Mouse (Mus musculus): ENCODE measurements around the gene Foxa3. TPM values are rescaled to one million over a fixed set of nuclear protein-coding genes. Genes with fewer than 3 reads are reported as not detected.

Gene Foxa3
- polyA plus RNA-seq, 1 experiment from 2014 or later, result not detected

GRCm38 (mm10) chr7:19000421-19000820 lies 22.9 kb downstream of the Foxa3 start:
- H3K9me3 ChIP-seq (ENCODE audit: control insufficient read depth, low read length), result no peaks in the 10 kb centered on the region
- peaks cover 1% of the 10 kb centered on the region; the same call in 1 of the 2 replicates for H3K36me3 ChIP-seq (ENCODE audit: control insufficient read depth, insufficient read depth, low read length)
- DNase-seq (ENCODE audit: low spot score) (no peak), ATAC-seq (ENCODE audit: low FRiP score) (no peak)
- peak overlapping the region; percentile 21 for H3K4me2 ChIP-seq (replicated peaks; ENCODE audit: low read depth, low read length)
- H3K27me3 ChIP-seq (ENCODE audit: control insufficient read depth, insufficient read depth, low read length), result no peaks in the 10 kb centered on the region
- peak overlapping the region; percentile 21 for H3K9ac ChIP-seq (ENCODE audit: low read depth, low read length)
- H3K4me3 ChIP-seq (ENCODE audit: low read depth, low read length), result peak overlapping the region; percentile 14
- WGBS, result 51% methylated on average over 10 of the region's 10 CpGs
- H3K4me1 ChIP-seq (replicated peaks; ENCODE audit: control insufficient read depth, insufficient read depth, low read length), result peaks cover 9% of the 10 kb centered on the region
- no peak overlapping the region for H3K27ac ChIP-seq (ENCODE audit: low read depth, low read length)

GRCm38 (mm10) chr7:18998835-18999234 lies 24.5 kb downstream of the Foxa3 start:
- Histone ChIP-seq H3K9me3 (ENCODE audit: control insufficient read depth, low read length) (no peaks in the 10 kb centered on the region), H3K9ac (ENCODE audit: low read depth, low read length) (no peak overlapping the region), H3K27me3 (ENCODE audit: control insufficient read depth, insufficient read depth, low read length) (no peaks in the 10 kb centered on the region), H3K4me3 (ENCODE audit: low read depth, low read length) (no peak overlapping the region), H3K4me2 (replicated peaks; ENCODE audit: low read depth, low read length) (no peak overlapping the region), H3K36me3 (ENCODE audit: control insufficient read depth, insufficient read depth, low read length) (no peaks in the 10 kb centered on the region), H3K4me1 (replicated peaks; ENCODE audit: control insufficient read depth, insufficient read depth, low read length) (no peaks in the 10 kb centered on the region; the same call in 1 of the 2 replicates), H3K27ac (ENCODE audit: low read depth, low read length) (no peak overlapping the region)
- DNase-seq (ENCODE audit: low spot score), result no peak
- no peak for ATAC-seq (ENCODE audit: low FRiP score)
- 45% methylated on average over 9 of the region's 9 CpGs for WGBS

- DNase-seq (ENCODE audit: low spot score) (no peak), ATAC-seq (ENCODE audit: low FRiP score) (no peak)
- 91% methylated on average over 5 of the region's 5 CpGs for WGBS
- Histone ChIP-seq H3K4me1 (replicated peaks; ENCODE audit: control insufficient read depth, insufficient read depth, low read length) (peaks cover 2% of the 10 kb centered on the region), H3K4me2 (replicated peaks; ENCODE audit: low read depth, low read length) (0 out of 2 replicates have a peak overlapping the region, but pooled peaks have one; percentile 1), H3K9me3 (ENCODE audit: control insufficient read depth, low read length) (no peaks in the 10 kb centered on the region), H3K4me3 (ENCODE audit: low read depth, low read length) (no peak overlapping the region), H3K27ac (ENCODE audit: low read depth, low read length) (no peak overlapping the region), H3K36me3 (ENCODE audit: control insufficient read depth, insufficient read depth, low read length) (no peaks in the 10 kb centered on the region), H3K27me3 (ENCODE audit: control insufficient read depth, insufficient read depth, low read length) (peaks cover 15% of the 10 kb centered on the region; the same call in 1 of the 2 replicates), H3K9ac (ENCODE audit: low read depth, low read length) (no peak overlapping the region)
Measured at GRCm38 (mm10) chr7:18993036-18993435, 30.3 kb downstream of the Foxa3 start.

GRCm38 (mm10) chr7:18992294-18992675 lies 31.1 kb downstream of the Foxa3 start:
- ATAC-seq (ENCODE audit: low FRiP score), result no peak
- H3K36me3 ChIP-seq (ENCODE audit: control insufficient read depth, insufficient read depth, low read length), result no peaks in the 10 kb centered on the region
- 2% methylated on average over 30 of the region's 31 CpGs for WGBS
- no peak overlapping the region for H3K27ac ChIP-seq (ENCODE audit: low read depth, low read length)
- H3K27me3 ChIP-seq (ENCODE audit: control insufficient read depth, insufficient read depth, low read length), result peaks cover 15% of the 10 kb centered on the region; the same call in 1 of the 2 replicates
- no peaks in the 10 kb centered on the region for H3K9me3 ChIP-seq (ENCODE audit: control insufficient read depth, low read length)
- peak overlapping the region; percentile 64; the same call in 1 of the 2 replicates for H3K9ac ChIP-seq (ENCODE audit: low read depth, low read length)
- peak overlapping the region; percentile 43 for H3K4me3 ChIP-seq (ENCODE audit: low read depth, low read length)
- peaks cover 2% of the 10 kb centered on the region for H3K4me1 ChIP-seq (replicated peaks; ENCODE audit: control insufficient read depth, insufficient read depth, low read length)
- no peak for DNase-seq (ENCODE audit: low spot score)
- H3K4me2 ChIP-seq (replicated peaks; ENCODE audit: low read depth, low read length), result peak overlapping the region; percentile 80

- Histone ChIP-seq H3K36me3 (ENCODE audit: control insufficient read depth, insufficient read depth, low read length) (no peaks in the 10 kb centered on the region), H3K4me2 (replicated peaks; ENCODE audit: low read depth, low read length) (peak overlapping the region; percentile 80), H3K9ac (ENCODE audit: low read depth, low read length) (peak overlapping the region; percentile 64), H3K4me1 (replicated peaks; ENCODE audit: control insufficient read depth, insufficient read depth, low read length) (peaks cover 2% of the 10 kb centered on the region), H3K27ac (ENCODE audit: low read depth, low read length) (0 out of 2 replicates have a peak overlapping the region, but pooled peaks have one; percentile 34), H3K9me3 (ENCODE audit: control insufficient read depth, low read length) (no peaks in the 10 kb centered on the region), H3K27me3 (ENCODE audit: control insufficient read depth, insufficient read depth, low read length) (peaks cover 15% of the 10 kb centered on the region; the same call in 1 of the 2 replicates), H3K4me3 (ENCODE audit: low read depth, low read length) (peak overlapping the region; percentile 43)
- DNase-seq (ENCODE audit: low spot score) (peak; percentile 58), ATAC-seq (ENCODE audit: low FRiP score) (peak; percentile 42; the same call in 1 of the 2 replicates)
- WGBS, result under 1% methylated on average over 58 of the region's 59 CpGs
Measured at GRCm38 (mm10) chr7:18991660-18992293, 31.6 kb downstream of the Foxa3 start.

GRCm38 (mm10) chr7:18990601-18991295 lies 32.6 kb downstream of the Foxa3 start, which contains the start of gene Mypop:
Gene Mypop (plus strand): TSS chr7:18991245.
- Histone ChIP-seq H3K4me3 (ENCODE audit: low read depth, low read length) (peak within 1 kb of the TSS; percentile 43), H3K9me3 (ENCODE audit: control insufficient read depth, low read length) (no peaks in the 10 kb centered on the region), H3K9ac (ENCODE audit: low read depth, low read length) (peak within 1 kb of the TSS; percentile 64), H3K36me3 (ENCODE audit: control insufficient read depth, insufficient read depth, low read length) (no peaks in the 10 kb centered on the region), H3K4me2 (replicated peaks; ENCODE audit: low read depth, low read length) (peak within 1 kb of the TSS; percentile 80), H3K27me3 (ENCODE audit: control insufficient read depth, insufficient read depth, low read length) (peaks cover 15% of the 10 kb centered on the region; the same call in 1 of the 2 replicates), H3K27ac (ENCODE audit: low read depth, low read length) (peak within 1 kb of the TSS; percentile 87), H3K4me1 (replicated peaks; ENCODE audit: control insufficient read depth, insufficient read depth, low read length) (peaks cover 2% of the 10 kb centered on the region)
- DNase-seq (ENCODE audit: low spot score), result peak; percentile 100
- under 1% methylated on average over 37 of the region's 37 CpGs for WGBS
- peak; percentile 94 for ATAC-seq (ENCODE audit: low FRiP score)

GRCm38 (mm10) chr7:18989995-18990394 lies 33.3 kb downstream of the Foxa3 start:
- Histone ChIP-seq H3K36me3 (ENCODE audit: control insufficient read depth, insufficient read depth, low read length) (no peaks in the 10 kb centered on the region), H3K27me3 (ENCODE audit: control insufficient read depth, insufficient read depth, low read length) (peaks cover 15% of the 10 kb centered on the region; the same call in 1 of the 2 replicates), H3K9me3 (ENCODE audit: control insufficient read depth, low read length) (no peaks in the 10 kb centered on the region), H3K27ac (ENCODE audit: low read depth, low read length) (peak overlapping the region; percentile 87), H3K4me1 (replicated peaks; ENCODE audit: control insufficient read depth, insufficient read depth, low read length) (peaks cover 2% of the 10 kb centered on the region), H3K4me2 (replicated peaks; ENCODE audit: low read depth, low read length) (peak overlapping the region; percentile 80), H3K9ac (ENCODE audit: low read depth, low read length) (peak overlapping the region; percentile 8), H3K4me3 (ENCODE audit: low read depth, low read length) (peak overlapping the region; percentile 43)
- 5% methylated on average over 5 of the region's 5 CpGs for WGBS
- peak; percentile 46 for DNase-seq (ENCODE audit: low spot score)
- ATAC-seq (ENCODE audit: low FRiP score), result peak; percentile 11; the same call in 1 of the 2 replicates

- 70% methylated on average over 6 of the region's 6 CpGs for WGBS
- H3K36me3 ChIP-seq (ENCODE audit: control insufficient read depth, insufficient read depth, low read length), result no peaks in the 10 kb centered on the region
- no peak overlapping the region for H3K27ac ChIP-seq (ENCODE audit: low read depth, low read length)
Measured at GRCm38 (mm10) chr7:18988780-18989179, 34.6 kb downstream of the Foxa3 start.

More at GRCm38 (mm10) chr7:18988780-18989179, 34.6 kb downstream of the Foxa3 start:
- Histone ChIP-seq H3K4me2 (replicated peaks; ENCODE audit: low read depth, low read length) (no peak overlapping the region), H3K4me3 (ENCODE audit: low read depth, low read length) (no peak overlapping the region), H3K27me3 (ENCODE audit: control insufficient read depth, insufficient read depth, low read length) (peaks cover 15% of the 10 kb centered on the region; the same call in 1 of the 2 replicates), H3K4me1 (replicated peaks; ENCODE audit: control insufficient read depth, insufficient read depth, low read length) (peaks cover 2% of the 10 kb centered on the region), H3K9me3 (ENCODE audit: control insufficient read depth, low read length) (no peaks in the 10 kb centered on the region), H3K9ac (ENCODE audit: low read depth, low read length) (no peak overlapping the region)
- DNase-seq (ENCODE audit: low spot score) (no peak), ATAC-seq (ENCODE audit: low FRiP score) (no peak)
